Mouse (Mus musculus) CH12.LX (cell line): ENCODE measurements around the gene Ntn3. TPM values are rescaled to one million over a fixed set of nuclear protein-coding genes. Genes with fewer than 3 reads are reported as not detected.

Experiments used
- DNase-seq: peaks from one replicate; pipeline ENCODE4 v3.0.0-alpha.2; 2013; ENCODE audit errors: extremely low read depth
- H3K27ac ChIP-seq: 2 replicates; pipeline ENCODE4 v1.5.1; 2012; ENCODE audit warnings: low read depth, mild to moderate bottlenecking, control low read depth, moderate library complexity; ENCODE audit not compliant: insufficient read depth
- H3K27me3 ChIP-seq: replicated peaks from 2 replicates; pipeline ENCODE3; 2012; ENCODE audit warnings: inconsistent platforms
- H3K36me3 ChIP-seq, 2 experiments: replicated peaks in 1 of 2; 2 replicates each; pipeline versions ENCODE3 to v1.6.1; 2012; ENCODE audit warnings: inconsistent platforms in 1 of 2, low read length in 1 of 2, mild to moderate bottlenecking in 1 of 2, mixed read lengths in 1 of 2, moderate library complexity in 1 of 2; ENCODE audit not compliant: control insufficient read depth in 1 of 2, insufficient read depth in 1 of 2
- H3K4me1 ChIP-seq, 2 experiments: 2 replicates each; pipeline ENCODE4 v1.6.1; 2012; ENCODE audit warnings: inconsistent platforms in 1 of 2, moderate library complexity in 1 of 2; ENCODE audit not compliant: insufficient read depth in 2 of 2, control insufficient read depth in 1 of 2
- H3K4me2 ChIP-seq: 2 replicates; pipeline ENCODE4 v1.6.1; 2012; ENCODE audit warnings: low read depth, mild to moderate bottlenecking, control low read depth; ENCODE audit not compliant: poor library complexity, insufficient read depth, severe bottlenecking
- H3K4me3 ChIP-seq, 3 experiments: fragments of 150-350 bp in 1 of 3; sonication (generic) in 1 of 3; replicated peaks in 1 of 3; 2 replicates each; pipeline versions ENCODE3 to v1.5.1; 2011 to 2012; ENCODE audit warnings: low read depth in 2 of 3, low read length in 2 of 3, mild to moderate bottlenecking in 2 of 3, moderate library complexity in 2 of 3, control low read depth in 1 of 3, improper control_type of control experiment in 1 of 3, inconsistent platforms in 1 of 3, mixed read lengths in 1 of 3; ENCODE audit not compliant: poor library complexity in 1 of 3
- H3K79me2 ChIP-seq: replicated peaks from 2 replicates; pipeline ENCODE4 v1.6.1; 2012; ENCODE audit warnings: mild to moderate bottlenecking, moderate library complexity; ENCODE audit not compliant: control insufficient read depth, poor library complexity, insufficient read depth, severe bottlenecking; ENCODE audit errors: extremely low read depth
- H3K9ac ChIP-seq: 2 replicates; pipeline ENCODE4 v1.6.1; 2012; ENCODE audit warnings: low read depth, mild to moderate bottlenecking, control low read depth, moderate library complexity; ENCODE audit not compliant: insufficient read depth
- H3K9me3 ChIP-seq: replicated peaks from 2 replicates; pipeline ENCODE3; 2012; ENCODE audit warnings: low read length, inconsistent platforms, mixed read lengths
- BHLHE40 ChIP-seq: IDR thresholded peaks from 2 replicates; pipeline ENCODE4 v1.6.1; 2011; ENCODE audit warnings: mild to moderate bottlenecking, low read depth, low read length, improper control_type of control experiment
- CHD1 ChIP-seq: IDR thresholded peaks from 2 replicates; pipeline ENCODE4 v1.6.1; 2012; ENCODE audit warnings: low read depth, low read length, improper control_type of control experiment, inconsistent platforms
- CTCF ChIP-seq, 2 experiments: IDR thresholded peaks in 1 of 2; conservative IDR thresholded peaks in 1 of 2; 2 replicates each; pipeline ENCODE4 v1.5.1; 2011 to 2012; ENCODE audit warnings: low read depth in 2 of 2, low read length in 2 of 2, improper control_type of control experiment in 1 of 2, inconsistent platforms in 1 of 2, mild to moderate bottlenecking in 1 of 2, moderate library complexity in 1 of 2
- ELF1 ChIP-seq: IDR thresholded peaks from 2 replicates; pipeline ENCODE4 v1.6.1; 2014; ENCODE audit warnings: low read depth, mild to moderate bottlenecking, inconsistent platforms, low read length, improper control_type of control experiment
- GABPA ChIP-seq: IDR thresholded peaks from 2 replicates; pipeline ENCODE4 v1.6.1; 2012; ENCODE audit warnings: low read depth, low read length, improper control_type of control experiment, inconsistent platforms; ENCODE audit not compliant: insufficient replicate concordance
- HCFC1 ChIP-seq: IDR thresholded peaks from 2 replicates; pipeline ENCODE4 v1.6.1; 2012; ENCODE audit warnings: low read depth, mild to moderate bottlenecking, inconsistent platforms, low read length, improper control_type of control experiment
- IRF4 ChIP-seq: IDR thresholded peaks from 2 replicates; pipeline ENCODE4 v1.6.1; 2014; ENCODE audit warnings: low read depth, mild to moderate bottlenecking, inconsistent platforms, low read length, improper control_type of control experiment
- JUN ChIP-seq: IDR thresholded peaks from 2 replicates; pipeline ENCODE4 v1.6.1; 2011; ENCODE audit warnings: low read depth, mild to moderate bottlenecking, low read length, improper control_type of control experiment, moderate library complexity; ENCODE audit not compliant: insufficient read depth
- JUND ChIP-seq: conservative IDR thresholded peaks from 2 replicates; pipeline ENCODE4 v1.6.1; 2011; ENCODE audit warnings: low read depth, low read length, improper control_type of control experiment
- KAT2A ChIP-seq: IDR thresholded peaks from 2 replicates; pipeline ENCODE4 v1.6.1; 2012; ENCODE audit warnings: low read length, improper control_type of control experiment, inconsistent platforms; ENCODE audit not compliant: insufficient replicate concordance
- MAFK ChIP-seq: IDR thresholded peaks from 2 replicates; pipeline ENCODE4 v1.6.1; 2011; ENCODE audit warnings: low read length, improper control_type of control experiment; ENCODE audit not compliant: insufficient replicate concordance
- MAX ChIP-seq: IDR thresholded peaks from 2 replicates; pipeline ENCODE4 v1.6.1; 2011; ENCODE audit warnings: low read length, improper control_type of control experiment
- MAZ ChIP-seq: IDR thresholded peaks from 2 replicates; pipeline ENCODE4 v1.6.1; 2012; ENCODE audit warnings: low read depth, mild to moderate bottlenecking, inconsistent platforms, low read length, improper control_type of control experiment, moderate library complexity
- MXI1 ChIP-seq: IDR thresholded peaks from 2 replicates; pipeline ENCODE4 v1.6.1; 2011; ENCODE audit warnings: mild to moderate bottlenecking, low read depth, low read length, improper control_type of control experiment
- NELFE ChIP-seq: IDR thresholded peaks from 2 replicates; pipeline ENCODE4 v1.6.1; 2011; ENCODE audit warnings: low read depth, low read length, improper control_type of control experiment
- NRF1 ChIP-seq: IDR thresholded peaks from 2 replicates; pipeline ENCODE4 v1.6.1; 2014; ENCODE audit warnings: low read depth, mild to moderate bottlenecking, inconsistent platforms, low read length, improper control_type of control experiment, moderate library complexity
- POLR2A ChIP-seq: IDR thresholded peaks from 2 replicates; pipeline ENCODE4 v1.6.1; 2011; ENCODE audit warnings: low read depth, mild to moderate bottlenecking, improper control_type of control experiment, low read length
- RAD21 ChIP-seq: IDR thresholded peaks from 2 replicates; pipeline ENCODE4 v1.6.1; 2011; ENCODE audit warnings: low read depth, mild to moderate bottlenecking, low read length, improper control_type of control experiment, moderate library complexity
- SIN3A ChIP-seq: IDR thresholded peaks from 2 replicates; pipeline ENCODE4 v1.6.1; 2012; ENCODE audit warnings: low read length, improper control_type of control experiment, inconsistent platforms
- TBP ChIP-seq: conservative IDR thresholded peaks from 2 replicates; pipeline ENCODE4 v1.6.1; 2011; ENCODE audit warnings: low read depth, low read length, improper control_type of control experiment
- TCF12 ChIP-seq: IDR thresholded peaks from 2 replicates; pipeline ENCODE4 v1.6.1; 2014; ENCODE audit warnings: low read depth, mild to moderate bottlenecking, inconsistent platforms, low read length, improper control_type of control experiment
- USF1 ChIP-seq: IDR thresholded peaks from 2 replicates; pipeline ENCODE4 v1.6.1; 2014; ENCODE audit warnings: low read depth, mild to moderate bottlenecking, inconsistent platforms, low read length, improper control_type of control experiment
- USF2 ChIP-seq: conservative IDR thresholded peaks from 2 replicates; pipeline ENCODE4 v1.6.1; 2011; ENCODE audit warnings: low read depth, low read length, improper control_type of control experiment
- ZMIZ1 ChIP-seq: IDR thresholded peaks from 2 replicates; pipeline ENCODE4 v1.6.1; 2012; ENCODE audit warnings: low read depth, mild to moderate bottlenecking, inconsistent platforms, low read length, improper control_type of control experiment
- dilution Hi-C: fragments of 300-500 bp; cut with MboI; formaldehyde crosslinking; loops from 2 replicates; pipeline ENCODE4 v1.14.3; 2020; ENCODE audit warnings: low sequenced_read_pairs; ENCODE audit not compliant: extremely low pct_unique_long_range_greater_than_20kb, extremely low pct_ligation_motif_present
- in situ Hi-C: fragments of 300-500 bp; cut with MboI; formaldehyde crosslinking; loops from 3 replicates; pipeline ENCODE4 v1.14.3; 2019; ENCODE audit warnings: low sequenced_read_pairs, low pct_ligation_motif_present, low pct_unique_long_range_greater_than_20kb, mixed read lengths
- polyA plus RNA-seq: library from polyadenylated mRNA; unstranded; fragments of >175 nt; gene quantifications from 2 replicates; pipeline ENCODE4 v1.2.1, GENCODE M21; 2012; ENCODE audit warnings: low read depth; ENCODE audit not compliant: insufficient read length
- total RNA-seq, 2 experiments: library from RNA; depleted of rRNA; stranded (reverse); fragments of 300-350 nt in 1 of 2; fragments of >200 nt in 1 of 2; gene quantifications; 2 replicates each; pipeline ENCODE4 v1.2.3; 2012 to 2014

Ntn3 gene
- total and polyA plus RNA-seq, 3 experiments = 0.08 to 0.10 TPM; not detected in 1

DNA sequence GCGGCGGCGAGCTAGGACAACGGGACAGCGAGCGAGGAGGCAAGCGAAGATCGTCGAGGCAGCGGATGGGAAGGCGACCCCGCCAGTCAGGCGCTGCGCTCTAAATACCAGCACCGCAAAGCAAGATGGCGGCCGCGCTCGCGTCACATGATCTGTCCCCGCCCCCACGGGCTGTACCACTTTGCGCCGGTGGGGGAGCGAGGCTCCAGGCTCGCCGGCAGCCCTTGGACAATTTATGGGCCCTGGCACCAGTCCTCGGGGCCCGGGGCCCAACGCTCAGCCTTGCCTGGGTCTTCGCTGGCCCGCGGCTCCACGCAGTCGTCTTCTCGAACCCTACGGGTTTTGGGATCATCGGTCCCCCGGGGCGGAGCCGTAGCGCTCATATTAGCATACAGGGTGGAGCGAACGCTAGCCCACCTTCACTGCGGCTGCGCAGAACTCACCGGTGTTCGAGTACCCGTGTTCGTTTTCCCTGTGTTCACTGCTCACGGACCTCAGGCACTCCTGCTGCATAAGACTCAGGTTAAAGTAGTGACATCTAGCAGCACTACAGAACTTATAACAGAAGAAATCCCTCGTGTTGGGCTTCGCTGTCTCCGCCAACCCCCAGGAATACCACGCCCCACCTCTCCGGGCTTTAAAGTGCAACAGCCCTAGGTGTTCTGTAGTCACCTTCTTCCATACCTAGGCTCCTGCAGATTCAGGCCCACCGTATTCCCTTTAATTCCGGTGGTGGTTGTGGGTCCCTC lies 39.8 kb downstream of the Ntn3 start, which contains the start of gene Atp6v0c:
Atp6v0c (minus strand) TSS at position 386 of the 749 bp plus-strand sequence.
- DNase-seq = peak; percentile 93
- Histone ChIP-seq H3K27ac (peak within 1 kb of the TSS; percentile 87), H3K9me3 (no peaks in the 10 kb centered on the region), H3K9ac (peak within 1 kb of the TSS; percentile 83), H3K4me2 (peak within 1 kb of the TSS; percentile 75), H3K4me1 (peaks cover 17 to 59% of the 10 kb centered on the region in 2 experiments), H3K27me3 (no peaks in the 10 kb centered on the region), H3K36me3 (peaks cover 25 to 32% of the 10 kb centered on the region in 2 experiments), H3K4me3 (peak within 1 kb of the TSS; percentile 78 to 96 (median 84)), H3K79me2 (peaks cover 26% of the 10 kb centered on the region)
- peak; percentile 30; the same call in 1 of the 2 replicates for TF ChIP-seq MAZ
- peak; percentile 67 for TF ChIP-seq MXI1
- peak; percentile 76 for TF ChIP-seq USF2
- peak; percentile 92 for TF ChIP-seq ZMIZ1
- TF ChIP-seq GABPA = no peak
- TF ChIP-seq JUND = no peak
- no peak for TF ChIP-seq KAT2A
- peak; percentile 78 for TF ChIP-seq NELFE
- peak; percentile 56 for TF ChIP-seq TBP
- TF ChIP-seq MAX = peak; percentile 39; the same call in 1 of the 2 replicates
- peak; percentile 68 for TF ChIP-seq HCFC1
- TF ChIP-seq POLR2A = peak; percentile 82
- peak; percentile 91 for TF ChIP-seq NRF1
- no peak for TF ChIP-seq MAFK
- TF ChIP-seq TCF12 = peak; percentile 19
- TF ChIP-seq CHD1 = peak; percentile 98
- TF ChIP-seq SIN3A = no peak
- TF ChIP-seq RAD21 = no peak
- TF ChIP-seq ELF1 = peak; percentile 18; the same call in 1 of the 2 replicates
- TF ChIP-seq CTCF (conservative IDR thresholded peaks at IDR 0.05 in 1 of 2, IDR thresholded peaks at IDR 0.05 in 1 of 2; ENCODE audit: low read depth in 2 of 2, low read length in 2 of 2) = no peak
- TF ChIP-seq USF1 = peak; percentile 90
- no peak for TF ChIP-seq JUN
- no peak for TF ChIP-seq BHLHE40
- no peak; the same call in 1 of the 2 replicates for TF ChIP-seq IRF4
- in situ Hi-C loops (loop anchor here (5.0 kb wide), 1 partner anchor 128 kb away; no protein-coding TSS in a partner anchor), dilution Hi-C loops (no loop called here)
